Mouse (Mus musculus) testis, postnatal 14 days (tissue): ENCODE measurements around the gene Cbx7.
"Not testable (repeated sequence)": the region's sequence is repeated elsewhere in the genome, so short reads cannot be mapped to it uniquely, and the experiment has no call there.

Experiments
- DNase-seq: peaks from one replicate; pipeline ENCODE4 v3.0.0; 2021; ENCODE audit warnings: low spot score

The Cbx7 gene

GRCm38 (mm10) chr15:79947681-79948080 is 23.2 kb downstream of the Cbx7 start:
- DNase-seq, result no peak

DNA sequence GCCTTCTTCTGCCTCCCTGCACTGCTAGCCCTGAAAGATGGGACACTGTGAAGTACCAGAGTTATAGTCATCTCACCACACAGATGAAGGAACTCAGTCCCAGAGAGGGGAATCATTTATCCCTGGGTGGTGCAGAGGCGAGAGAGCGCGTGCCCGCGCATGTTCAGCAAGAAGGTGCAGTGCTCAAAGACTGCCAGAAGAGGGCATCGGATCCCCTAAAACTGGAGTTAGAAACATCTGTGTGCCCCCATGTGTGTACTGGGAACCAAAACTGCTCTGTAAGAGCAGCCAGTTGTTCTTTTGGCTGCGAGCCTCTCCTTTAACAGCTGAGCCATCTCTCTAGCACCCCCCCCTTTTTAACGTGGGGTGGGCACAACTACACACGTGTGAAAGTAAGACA is 24.1 kb downstream of the Cbx7 start:
- DNase-seq, result no peak

DNA sequence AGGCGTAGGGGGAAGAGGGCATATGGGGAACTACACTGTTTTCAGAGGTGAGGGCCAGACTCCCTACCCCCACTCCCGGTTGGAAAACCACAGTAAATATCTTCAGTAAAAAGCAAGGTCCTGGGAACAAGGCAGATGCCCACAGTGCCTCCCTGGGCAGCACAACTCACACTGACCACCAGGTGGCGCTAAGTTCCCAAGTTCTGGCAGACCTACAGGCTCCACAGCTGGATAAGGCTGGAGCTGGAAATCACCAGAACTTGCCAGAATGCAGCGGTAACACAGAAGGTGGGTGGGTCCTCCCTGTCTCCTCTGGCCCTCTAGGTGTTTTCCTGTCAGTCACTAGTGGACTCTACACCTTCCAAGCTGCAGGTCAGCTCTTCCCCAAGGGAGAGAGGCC is 24.9 kb downstream of the Cbx7 start:
- peak; percentile 80 for DNase-seq

DNA sequence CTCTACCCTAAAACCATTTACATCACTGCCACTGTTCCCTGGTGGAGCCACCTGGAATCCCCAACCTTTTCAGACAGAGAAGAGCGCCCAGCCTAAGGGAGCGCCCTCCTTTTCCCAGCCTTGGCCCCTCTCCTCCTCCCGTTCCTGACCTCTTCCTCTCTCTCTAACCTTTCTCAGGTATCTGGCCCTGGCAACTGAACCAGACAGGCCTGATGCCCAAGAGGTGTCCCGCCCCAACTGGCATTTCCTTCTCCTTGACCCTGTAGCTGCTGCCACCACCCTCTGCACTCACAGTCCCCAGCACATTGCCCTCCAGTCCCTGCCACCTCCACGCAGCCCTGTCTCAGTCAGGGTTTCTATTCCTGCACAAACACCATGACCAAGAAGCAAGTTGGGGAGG is 26.0 kb downstream of the Cbx7 start:
- DNase-seq, result no peak

- no peak for DNase-seq
Measured at GRCm38 (mm10) chr15:79943584-79943983, 27.3 kb downstream of the Cbx7 start.

- no peak for DNase-seq
Measured at GRCm38 (mm10) chr15:79942541-79942940, 28.4 kb downstream of the Cbx7 start.

DNA sequence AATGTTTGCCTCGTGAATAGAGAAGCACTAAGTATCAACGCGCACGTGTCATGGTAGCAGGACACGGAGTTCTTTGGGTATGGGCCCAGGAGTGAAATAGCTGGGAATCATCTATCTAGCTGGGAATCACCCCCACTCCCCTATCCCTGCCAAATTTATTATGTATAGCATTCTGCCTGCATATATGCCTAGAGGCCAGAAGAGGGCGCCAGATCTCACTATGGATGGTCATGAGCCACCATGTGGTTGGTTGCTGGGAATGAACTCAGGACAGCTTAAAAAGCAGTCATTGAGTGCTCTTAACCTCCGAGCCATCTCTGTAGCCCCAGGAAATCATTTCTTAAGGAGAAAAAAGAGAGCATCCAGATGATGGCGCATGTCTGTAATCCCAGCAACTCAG is 30.0 kb downstream of the Cbx7 start:
- DNase-seq, result no peak

GRCm38 (mm10) chr15:79939913-79940312 is 31.0 kb downstream of the Cbx7 start:
- DNase-seq, result no peak

- DNase-seq, result not testable (repeated sequence)
Measured at GRCm38 (mm10) chr15:79939501-79939900, 31.4 kb downstream of the Cbx7 start.

GRCm38 (mm10) chr15:79939020-79939419 is 31.9 kb downstream of the Cbx7 start:
- DNase-seq, result peak; percentile 86

GRCm38 (mm10) chr15:79936374-79936751 is 34.6 kb downstream of the Cbx7 start:
- no peak for DNase-seq

- DNase-seq, result no peak
Measured at GRCm38 (mm10) chr15:79935654-79936373, 35.1 kb downstream of the Cbx7 start.

DNA sequence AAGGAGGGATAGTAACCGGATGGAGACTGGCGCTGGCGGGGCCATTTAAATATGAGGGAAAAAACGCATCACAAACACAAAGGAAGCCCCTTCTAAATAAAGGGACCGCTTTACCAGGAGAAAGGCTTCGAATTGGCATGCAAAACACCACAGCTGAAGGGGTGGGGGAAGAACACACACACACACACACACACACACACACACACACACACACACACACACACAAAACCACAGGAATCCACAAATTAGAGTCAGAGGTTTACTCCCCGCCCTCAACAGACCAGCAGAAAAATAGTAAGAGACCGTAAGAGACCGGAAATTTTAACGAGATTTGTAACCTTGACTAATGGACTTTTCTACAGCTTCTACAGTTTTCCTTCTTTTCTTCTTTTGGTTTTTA is 36.1 kb downstream of the Cbx7 start:
- no peak for DNase-seq

GRCm38 (mm10) chr15:79933670-79934514 is 37.0 kb downstream of the Cbx7 start:
- no peak for DNase-seq

DNA sequence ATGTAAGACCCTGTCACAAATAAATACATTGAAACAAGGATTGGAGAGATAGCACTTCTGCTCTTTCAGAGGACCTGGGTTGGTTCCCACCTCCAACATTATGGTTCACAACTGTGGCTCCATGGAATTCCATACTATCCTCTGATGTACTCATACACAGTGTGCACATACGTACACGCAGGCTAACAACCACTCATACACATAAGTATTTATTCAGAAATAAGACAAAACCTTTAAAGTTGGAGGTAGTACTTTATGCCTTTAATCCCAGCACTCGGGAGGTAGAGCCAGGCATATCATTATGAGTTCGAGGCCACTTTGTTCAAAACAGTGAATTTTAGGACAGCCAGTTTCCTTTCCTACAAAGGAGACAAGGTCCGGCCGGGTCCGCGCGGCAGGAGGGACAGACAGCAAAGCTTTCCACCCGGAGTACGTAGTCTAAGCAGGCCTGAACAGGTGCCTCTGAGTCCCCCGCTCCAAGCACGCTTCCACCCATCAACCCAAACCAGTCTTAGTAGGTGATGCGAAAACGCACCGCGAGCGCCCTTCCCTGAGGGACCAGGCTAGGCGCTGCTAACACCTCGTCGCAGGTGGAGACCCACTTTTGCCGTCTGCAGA is 37.8 kb downstream of the Cbx7 start:
- no peak for DNase-seq

DNA sequence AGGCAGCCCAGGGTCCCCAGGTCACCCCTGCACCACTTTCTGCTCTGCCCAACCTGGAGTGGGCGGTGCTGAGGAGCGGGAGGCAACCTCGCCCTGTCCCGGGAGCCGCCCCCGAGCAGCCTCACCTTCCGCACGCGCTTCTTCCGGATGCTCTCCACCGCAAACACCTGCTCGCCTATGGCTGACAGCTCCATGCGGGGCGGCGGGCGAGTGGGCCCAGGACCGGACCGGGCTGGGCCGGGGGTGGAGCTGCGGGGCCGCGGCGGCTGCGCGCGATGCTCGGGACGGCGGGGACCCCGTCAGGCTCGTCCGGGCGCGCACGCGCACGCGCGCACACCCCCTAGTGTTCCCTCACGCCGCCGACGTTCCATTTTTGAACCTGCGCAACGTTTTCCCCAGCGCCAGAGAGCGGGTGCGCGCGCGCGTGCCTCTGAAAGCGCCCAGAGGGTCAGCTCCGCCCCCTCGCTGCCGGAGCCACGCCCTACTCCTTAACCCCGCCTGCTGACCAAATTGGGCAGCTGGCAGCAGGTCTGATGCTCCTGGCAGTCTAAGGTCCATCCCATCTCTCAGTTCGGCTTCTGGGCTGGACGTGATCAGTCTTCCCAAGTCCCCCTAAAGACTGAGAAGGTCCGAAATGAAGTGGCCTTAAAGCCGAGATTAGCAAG is 38.5 kb downstream of the Cbx7 start:
- DNase-seq, result peak; percentile 86

DNA sequence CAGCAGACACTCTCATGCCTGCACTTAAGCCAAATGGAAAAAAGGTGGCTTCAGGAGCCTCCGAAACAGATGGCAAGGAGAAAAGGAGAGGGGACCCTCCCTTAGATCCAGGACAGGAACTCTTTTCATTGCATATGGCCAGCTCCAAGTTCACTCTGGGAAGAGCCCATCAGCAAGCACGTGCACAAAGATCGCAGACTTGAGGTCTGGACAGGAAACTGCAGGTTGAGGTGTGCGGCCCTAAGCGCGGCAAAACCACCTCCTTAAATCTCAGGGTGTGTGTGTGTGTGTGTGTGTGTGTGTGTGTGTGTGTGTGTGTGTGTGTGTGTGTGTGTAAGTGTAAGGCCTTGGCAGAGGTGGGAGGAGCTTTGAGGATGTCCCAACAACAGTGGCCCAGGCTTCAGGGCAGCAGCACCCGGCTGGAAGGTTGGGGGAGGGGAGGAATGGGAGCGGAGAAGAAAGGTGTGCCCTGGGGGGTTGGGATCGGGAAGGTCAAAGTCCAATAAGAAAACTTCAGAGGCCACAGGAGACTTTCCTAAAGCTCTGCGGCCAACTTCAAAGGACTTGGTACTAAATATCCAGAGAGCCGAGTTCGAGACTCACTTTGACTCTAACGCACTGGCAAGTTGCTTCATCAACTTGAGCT is 39.3 kb downstream of the Cbx7 start:
- no peak for DNase-seq

GRCm38 (mm10) chr15:79929734-79930133 is 41.2 kb downstream of the Cbx7 start:
- no peak for DNase-seq

DNA sequence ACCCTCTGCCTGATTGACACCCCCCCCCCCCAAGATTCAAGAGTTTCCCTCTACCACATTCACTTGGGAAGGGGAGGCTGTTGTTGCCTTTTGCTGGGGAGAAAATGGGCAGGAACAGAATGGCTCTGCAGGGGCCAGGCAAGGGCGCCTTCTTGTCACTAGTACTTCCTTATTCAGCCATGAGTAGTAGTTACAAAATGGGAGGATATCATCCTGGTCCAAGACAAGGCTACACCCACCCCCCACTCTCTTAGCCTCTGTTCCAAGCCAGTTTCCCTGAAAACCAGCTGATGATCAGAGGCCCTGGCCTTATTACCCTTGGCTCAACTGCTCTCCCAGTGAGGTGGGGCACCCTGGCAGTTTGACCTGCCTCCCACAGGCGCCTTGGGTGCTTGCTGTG is 42.2 kb downstream of the Cbx7 start:
- no peak for DNase-seq

DNA sequence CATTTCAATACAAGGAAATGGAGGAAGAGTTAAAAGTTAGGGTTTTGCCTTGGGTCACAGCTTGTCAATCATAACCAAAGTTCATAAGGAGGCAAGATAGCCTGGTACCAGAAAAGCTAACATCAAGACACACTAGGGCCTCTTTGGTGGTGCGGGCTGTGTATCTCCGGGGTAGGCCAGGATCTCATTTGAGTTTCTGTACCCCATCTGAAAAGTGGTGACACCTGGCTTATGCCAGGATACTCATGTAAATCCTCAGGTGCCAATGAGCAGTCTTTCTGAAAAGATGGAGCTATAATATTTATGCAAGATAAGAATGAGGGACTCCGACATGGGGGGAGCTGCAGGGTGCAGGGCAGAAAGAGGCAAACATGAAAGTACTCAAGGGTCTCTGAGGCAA is 42.6 kb downstream of the Cbx7 start:
- no peak for DNase-seq

DNA sequence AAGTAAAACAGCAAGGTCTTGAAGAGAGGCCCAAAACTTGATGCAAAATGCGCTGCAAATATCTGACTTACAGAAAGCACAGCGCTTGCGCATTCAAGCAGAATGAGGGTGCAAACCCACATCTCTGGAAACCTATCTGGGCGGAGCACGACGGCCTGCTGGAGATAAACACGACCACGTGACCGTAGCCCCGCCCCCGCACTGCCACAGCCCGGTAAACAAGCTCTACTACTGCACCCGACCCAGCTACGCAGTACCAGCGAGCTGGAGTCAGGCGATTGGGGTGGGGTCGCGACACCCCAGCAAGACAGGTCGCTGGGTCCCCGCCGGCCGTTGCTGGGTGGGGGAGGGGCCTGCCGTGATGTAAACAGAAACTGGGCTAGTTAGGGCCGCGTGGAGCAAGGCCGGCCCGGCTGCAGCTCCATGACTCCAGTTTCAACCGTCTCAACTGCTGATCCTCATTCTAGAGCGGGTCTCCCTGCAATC is 43.2 kb downstream of the Cbx7 start:
- peak; percentile 86 for DNase-seq
